Mouse (Mus musculus): ENCODE measurements at regions not wholly inside any gene's neighbourhood (a gene's known extent, or its start where the extent isn't known, plus 50 kb on each side); places are given as distances from the start of the nearest gene placed in this dataset.

DNA sequence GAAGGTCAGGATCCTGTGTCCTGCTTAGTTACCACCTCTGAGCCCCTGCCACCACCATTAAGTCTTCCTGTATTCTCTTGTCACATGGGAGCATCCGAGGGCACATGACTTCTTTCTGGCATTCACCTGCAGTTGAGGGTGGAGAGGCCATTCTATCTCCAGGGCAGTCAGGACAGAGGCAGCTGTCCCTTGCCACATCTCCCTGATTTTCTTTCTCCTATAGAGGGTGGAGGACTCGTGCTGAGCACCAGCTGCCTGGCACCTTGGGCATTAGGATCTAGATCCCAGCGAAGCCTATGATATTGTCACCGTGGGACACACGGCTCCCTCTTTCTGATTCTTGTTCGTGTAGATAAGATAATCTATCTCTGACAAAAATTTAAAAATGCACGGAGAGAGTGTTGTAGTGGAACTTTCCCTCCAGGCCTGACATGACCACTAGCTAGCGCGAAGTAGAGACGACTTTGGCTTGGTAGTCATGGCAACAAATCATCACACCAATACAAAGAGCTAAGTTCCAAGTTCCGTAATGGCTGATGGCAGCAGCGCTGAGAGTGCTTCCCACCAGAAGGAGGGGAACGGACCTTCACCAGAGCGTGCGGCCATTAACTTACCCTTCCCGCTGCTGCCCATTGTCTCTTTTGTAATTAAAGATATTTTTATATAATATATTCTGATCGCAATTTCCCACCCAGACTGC is 137.7 kb downstream of the Ipmk start:
- 62% methylated on average over 17 of the region's 17 CpGs for WGBS
- Histone ChIP-seq H3K36me3 (replicated peaks; ENCODE audit: control insufficient read depth, insufficient read depth, low read length) (no peaks in the 10 kb centered on the region), H3K9me3 (replicated peaks; ENCODE audit: control insufficient read depth, low read length) (no peaks in the 10 kb centered on the region), H3K9ac (replicated peaks; ENCODE audit: low read depth, low read length) (no peak overlapping the region), H3K27ac (ENCODE audit: low read depth) (no peak overlapping the region), H3K27me3 (ENCODE audit: control insufficient read depth, insufficient read depth, low read length) (no peaks in the 10 kb centered on the region), H3K4me2 (ENCODE audit: low read depth, low read length) (no peak overlapping the region), H3K4me3 (ENCODE audit: low read depth, low read length) (no peak overlapping the region), H3K4me1 (ENCODE audit: control insufficient read depth, insufficient read depth) (no peaks in the 10 kb centered on the region)
- no peak for DNase-seq (ENCODE audit: low spot score)
- no peak for TF ChIP-seq EP300 (IDR thresholded peaks at IDR 0.05; ENCODE audit: low read depth)
- no peak for TF ChIP-seq CTCF (IDR thresholded peaks at IDR 0.05; ENCODE audit: low read depth)
- ATAC-seq (ENCODE audit: insufficient read depth, low read depth): no peak

- no peaks in the 10 kb centered on the region for H3K36me3 ChIP-seq (replicated peaks; ENCODE audit: control insufficient read depth, insufficient read depth, low read length)
- ATAC-seq (ENCODE audit: insufficient read depth, low read depth) (no peak), DNase-seq (ENCODE audit: low spot score) (no peak)
- H3K4me1 ChIP-seq (ENCODE audit: control insufficient read depth, insufficient read depth): no peaks in the 10 kb centered on the region
- no peaks in the 10 kb centered on the region for H3K9me3 ChIP-seq (replicated peaks; ENCODE audit: control insufficient read depth, low read length)
- TF ChIP-seq CTCF (IDR thresholded peaks at IDR 0.05; ENCODE audit: low read depth): no peak
- TF ChIP-seq EP300 (IDR thresholded peaks at IDR 0.05; ENCODE audit: low read depth): no peak
- WGBS: 81% methylated on average over 7 of the region's 7 CpGs
- no peak overlapping the region for H3K27ac ChIP-seq (ENCODE audit: low read depth)
- no peak overlapping the region for H3K9ac ChIP-seq (replicated peaks; ENCODE audit: low read depth, low read length)
- no peaks in the 10 kb centered on the region for H3K27me3 ChIP-seq (ENCODE audit: control insufficient read depth, insufficient read depth, low read length)
- H3K4me2 ChIP-seq (ENCODE audit: low read depth, low read length): no peak overlapping the region
- no peak overlapping the region for H3K4me3 ChIP-seq (ENCODE audit: low read depth, low read length)
These were observed 142.2 kb downstream of the Ipmk start for GRCm38 (mm10) chr10:71489791-71490190.

GRCm38 (mm10) chr10:71502096-71502495 is 154.5 kb downstream of the Ipmk start:
- Histone ChIP-seq H3K9ac (replicated peaks; ENCODE audit: low read depth, low read length) (no peak overlapping the region), H3K36me3 (replicated peaks; ENCODE audit: control insufficient read depth, insufficient read depth, low read length) (no peaks in the 10 kb centered on the region), H3K4me2 (ENCODE audit: low read depth, low read length) (no peak overlapping the region), H3K4me3 (ENCODE audit: low read depth, low read length) (no peak overlapping the region), H3K4me1 (ENCODE audit: control insufficient read depth, insufficient read depth) (no peaks in the 10 kb centered on the region), H3K27me3 (ENCODE audit: control insufficient read depth, insufficient read depth, low read length) (no peaks in the 10 kb centered on the region), H3K9me3 (replicated peaks; ENCODE audit: control insufficient read depth, low read length) (no peaks in the 10 kb centered on the region), H3K27ac (ENCODE audit: low read depth) (no peak overlapping the region)
- DNase-seq (ENCODE audit: low spot score) (no peak), ATAC-seq (ENCODE audit: insufficient read depth, low read depth) (no peak)
- TF ChIP-seq CTCF (IDR thresholded peaks at IDR 0.05; ENCODE audit: low read depth) (no peak), EP300 (IDR thresholded peaks at IDR 0.05; ENCODE audit: low read depth) (no peak)
- 31% methylated on average over 4 of the region's 5 CpGs for WGBS

GRCm38 (mm10) chr10:71504219-71504618 is 156.7 kb downstream of the Ipmk start:
- TF ChIP-seq EP300 (IDR thresholded peaks at IDR 0.05; ENCODE audit: low read depth) (no peak), CTCF (IDR thresholded peaks at IDR 0.05; ENCODE audit: low read depth) (no peak)

DNA sequence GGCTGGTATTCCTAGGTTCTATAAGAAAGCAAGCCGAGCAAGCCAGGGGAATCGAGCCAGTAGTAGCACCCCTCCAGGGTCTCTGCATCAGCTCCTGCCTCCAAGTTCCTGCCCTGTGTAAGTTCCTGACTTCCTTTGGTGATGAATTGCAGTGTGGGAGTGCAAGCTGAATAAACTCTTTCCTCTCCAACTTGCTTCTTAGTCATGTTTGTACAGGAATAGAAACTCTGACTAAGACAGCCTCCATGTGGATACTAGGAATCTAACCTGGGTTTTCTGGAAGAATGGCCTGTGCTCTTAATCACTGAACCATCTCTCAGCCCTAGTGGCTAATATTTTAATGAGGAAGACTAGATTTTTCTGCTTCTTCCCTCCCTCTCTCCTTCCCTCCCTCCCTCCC is 177.7 kb downstream of the Ipmk start:
- no peak overlapping the region for H3K9ac ChIP-seq (replicated peaks; ENCODE audit: low read depth, low read length)
- no peak for TF ChIP-seq CTCF (IDR thresholded peaks at IDR 0.05; ENCODE audit: low read depth)
- TF ChIP-seq EP300 (IDR thresholded peaks at IDR 0.05; ENCODE audit: low read depth): no peak
- H3K27me3 ChIP-seq (ENCODE audit: control insufficient read depth, insufficient read depth, low read length): no peaks in the 10 kb centered on the region
- H3K36me3 ChIP-seq (replicated peaks; ENCODE audit: control insufficient read depth, insufficient read depth, low read length): no peaks in the 10 kb centered on the region
- DNase-seq (ENCODE audit: low spot score) (no peak), ATAC-seq (ENCODE audit: insufficient read depth, low read depth) (no peak)
- H3K27ac ChIP-seq (ENCODE audit: low read depth): no peak overlapping the region
- H3K4me1 ChIP-seq (ENCODE audit: control insufficient read depth, insufficient read depth): no peaks in the 10 kb centered on the region
- H3K4me3 ChIP-seq (ENCODE audit: low read depth, low read length): no peak overlapping the region
- H3K9me3 ChIP-seq (replicated peaks; ENCODE audit: control insufficient read depth, low read length): no peaks in the 10 kb centered on the region
- WGBS: 77% methylated on average over 2 of the region's 2 CpGs
- no peak overlapping the region for H3K4me2 ChIP-seq (ENCODE audit: low read depth, low read length)

More at GRCm38 (mm10) chr10:71504219-71504618, 156.7 kb downstream of the Ipmk start:
- no peaks in the 10 kb centered on the region for H3K36me3 ChIP-seq (replicated peaks; ENCODE audit: control insufficient read depth, insufficient read depth, low read length)
- H3K27ac ChIP-seq (ENCODE audit: low read depth): no peak overlapping the region
- H3K9ac ChIP-seq (replicated peaks; ENCODE audit: low read depth, low read length): no peak overlapping the region
- 57% methylated on average over 1 of the region's 1 CpGs for WGBS
- H3K4me1 ChIP-seq (ENCODE audit: control insufficient read depth, insufficient read depth): no peaks in the 10 kb centered on the region
- DNase-seq (ENCODE audit: low spot score) (no peak), ATAC-seq (ENCODE audit: insufficient read depth, low read depth) (no peak)
- H3K27me3 ChIP-seq (ENCODE audit: control insufficient read depth, insufficient read depth, low read length): no peaks in the 10 kb centered on the region
- H3K4me3 ChIP-seq (ENCODE audit: low read depth, low read length): no peak overlapping the region
- no peaks in the 10 kb centered on the region for H3K9me3 ChIP-seq (replicated peaks; ENCODE audit: control insufficient read depth, low read length)
- no peak overlapping the region for H3K4me2 ChIP-seq (ENCODE audit: low read depth, low read length)

- no peak for ATAC-seq (ENCODE audit: insufficient read depth, low read depth)
- TF ChIP-seq CTCF (IDR thresholded peaks at IDR 0.05; ENCODE audit: low read depth) (no peak), EP300 (IDR thresholded peaks at IDR 0.05; ENCODE audit: low read depth) (no peak)
- WGBS: 66% methylated on average over 2 of the region's 2 CpGs
- no peak overlapping the region for H3K27ac ChIP-seq (ENCODE audit: low read depth)
- H3K27me3 ChIP-seq (ENCODE audit: control insufficient read depth, insufficient read depth, low read length): no peaks in the 10 kb centered on the region
- DNase-seq (ENCODE audit: low spot score): no peak
- no peak overlapping the region for H3K9ac ChIP-seq (replicated peaks; ENCODE audit: low read depth, low read length)
- H3K9me3 ChIP-seq (replicated peaks; ENCODE audit: control insufficient read depth, low read length): peaks cover 4% of the 10 kb centered on the region; the same call in 1 of the 2 replicates
- H3K36me3 ChIP-seq (replicated peaks; ENCODE audit: control insufficient read depth, insufficient read depth, low read length): no peaks in the 10 kb centered on the region
- no peaks in the 10 kb centered on the region for H3K4me1 ChIP-seq (ENCODE audit: control insufficient read depth, insufficient read depth)
- H3K4me3 ChIP-seq (ENCODE audit: low read depth, low read length): no peak overlapping the region
- H3K4me2 ChIP-seq (ENCODE audit: low read depth, low read length): no peak overlapping the region
These were observed 186.2 kb downstream of the Ipmk start for GRCm38 (mm10) chr10:71533759-71534158.

Measured in heart, postnatal 0 days (tissue).